Mouse (Mus musculus) heart, adult 9 months (tissue): Measurements from ENCODE around the gene 1700029F12Rik.
"Not testable (repeated sequence)": the region's sequence is repeated elsewhere in the genome, so short reads cannot be mapped to it uniquely, and the experiment has no call there.

Experiments used
- DNase-seq, 2 experiments: peaks; one replicate each; pipeline ENCODE4 v3.0.0; 2022; ENCODE audit warnings: low spot score in 2 of 2

Gene 1700029F12Rik

GRCm38 (mm10) chr13:97034262-97034661, at the start of gene 1700029F12Rik:
Gene 1700029F12Rik (minus strand): TSS chr13:97034362.
- no peak for DNase-seq

GRCm38 (mm10) chr13:97082432-97082831, 48.3 kb upstream of the 1700029F12Rik start:
- no peak for DNase-seq

DNA sequence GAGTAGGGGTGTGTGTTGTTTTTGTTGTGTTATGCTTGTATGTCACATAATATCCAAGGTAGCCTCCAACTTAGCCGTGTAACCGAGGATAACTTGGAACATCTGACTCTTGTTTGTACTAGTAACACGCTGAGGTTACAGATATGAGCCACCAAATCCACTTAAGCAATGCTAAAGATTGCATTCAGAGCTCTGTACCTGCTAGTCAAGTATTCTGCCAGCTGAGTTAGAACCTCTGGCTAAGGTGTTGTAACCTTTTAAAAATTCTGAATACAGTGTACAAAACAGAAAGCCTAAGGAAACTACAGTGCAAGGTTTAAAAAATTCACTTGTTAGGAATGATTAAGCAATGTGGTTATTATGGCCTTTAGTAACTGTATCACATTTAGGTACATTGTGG, 46.5 kb upstream of the 1700029F12Rik start:
- DNase-seq, result no peak

GRCm38 (mm10) chr13:97080201-97080600, 46.0 kb upstream of the 1700029F12Rik start:
- DNase-seq, result no peak

GRCm38 (mm10) chr13:97077556-97077955, 43.4 kb upstream of the 1700029F12Rik start:
- DNase-seq, result no peak

- no peak for DNase-seq
Measured at GRCm38 (mm10) chr13:97073497-97073896, 39.3 kb upstream of the 1700029F12Rik start.

DNA sequence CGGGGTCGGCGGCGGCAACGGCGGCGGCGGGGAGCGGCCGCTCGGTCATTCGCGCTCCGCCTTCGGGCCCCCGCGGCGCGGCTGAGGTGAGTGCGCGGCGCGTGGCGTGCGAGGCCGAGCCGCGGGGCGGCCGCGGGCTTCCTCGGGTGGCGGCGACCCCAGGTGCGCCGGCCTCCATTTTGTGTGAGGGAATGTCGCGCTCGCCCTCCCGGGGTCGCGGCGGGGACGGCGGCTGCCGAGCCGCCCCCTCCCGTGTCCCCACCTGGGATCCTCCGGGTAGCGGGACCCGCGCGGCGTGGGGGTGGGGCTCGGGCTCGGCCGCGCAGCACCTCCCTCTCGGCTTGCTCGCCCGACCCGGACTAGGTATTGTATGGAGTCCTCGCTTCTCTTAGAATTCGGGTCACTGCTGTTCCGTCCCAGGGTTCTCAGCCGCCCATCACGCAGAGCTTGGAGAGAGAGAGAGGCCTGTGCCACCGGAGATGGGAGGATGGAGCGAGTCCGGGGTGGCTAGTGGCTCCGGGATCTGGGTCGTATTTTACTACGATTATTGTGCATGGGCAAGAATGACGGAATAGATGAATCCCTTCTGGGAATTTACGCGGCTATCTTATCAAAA, 37.6 kb upstream of the 1700029F12Rik start:
- no peak for DNase-seq

GRCm38 (mm10) chr13:97070931-97071625, 36.9 kb upstream of the 1700029F12Rik start:
- DNase-seq, result no peak

DNA sequence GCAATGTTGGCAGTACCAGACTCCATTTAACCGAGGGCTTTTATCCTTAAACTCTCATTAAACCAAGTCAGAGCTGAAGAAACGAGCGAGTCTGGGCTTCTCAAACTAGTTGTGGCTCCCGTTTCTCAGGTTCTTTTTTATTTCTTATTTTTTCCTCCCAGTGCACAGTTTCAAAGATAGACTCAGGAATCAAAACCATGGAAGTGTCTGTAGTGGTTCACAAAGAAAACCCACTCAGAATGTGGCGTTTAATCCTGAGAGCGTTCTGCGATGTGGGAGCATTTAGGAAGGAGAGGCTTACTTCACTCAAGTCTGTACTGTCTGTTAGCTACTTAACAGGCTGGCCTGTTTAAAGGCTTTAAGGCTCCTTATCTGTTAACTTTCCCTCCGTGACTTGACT, 34.0 kb upstream of the 1700029F12Rik start:
- DNase-seq, result no peak

- no peak for DNase-seq
Measured at GRCm38 (mm10) chr13:97067691-97068090, 33.5 kb upstream of the 1700029F12Rik start.

- no peak for DNase-seq
Measured at GRCm38 (mm10) chr13:97066649-97067550, 32.7 kb upstream of the 1700029F12Rik start, which contains the start of gene Fam169a. Gene Fam169a (plus strand): TSS chr13:97067286.

- DNase-seq, result not testable (repeated sequence)
Measured at GRCm38 (mm10) chr13:97064844-97065621, 30.9 kb upstream of the 1700029F12Rik start.

- no peak for DNase-seq
Measured at GRCm38 (mm10) chr13:97064413-97064812, 30.3 kb upstream of the 1700029F12Rik start.

GRCm38 (mm10) chr13:97063431-97063830, 29.3 kb upstream of the 1700029F12Rik start:
- no peak for DNase-seq

DNA sequence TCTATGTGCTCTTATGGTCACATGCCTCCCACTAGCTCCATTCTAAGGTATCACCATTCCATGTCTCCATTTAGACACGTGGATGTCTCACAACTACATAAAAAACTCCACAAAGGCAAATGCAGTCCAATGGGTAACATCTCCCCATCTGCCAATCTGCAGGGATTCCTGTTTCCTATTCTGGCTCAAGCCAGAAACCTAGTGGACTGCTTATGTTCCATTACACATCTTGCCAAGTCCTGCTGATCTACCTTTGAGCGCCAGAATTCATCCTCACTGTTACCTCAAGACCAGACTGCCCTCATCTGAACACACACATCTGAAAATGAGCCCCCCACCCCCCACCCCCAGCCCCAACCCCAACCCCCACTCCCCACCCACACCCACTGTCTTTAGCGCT, 28.0 kb upstream of the 1700029F12Rik start:
- no peak for DNase-seq

GRCm38 (mm10) chr13:97060331-97060730, 26.2 kb upstream of the 1700029F12Rik start:
- no peak for DNase-seq

DNA sequence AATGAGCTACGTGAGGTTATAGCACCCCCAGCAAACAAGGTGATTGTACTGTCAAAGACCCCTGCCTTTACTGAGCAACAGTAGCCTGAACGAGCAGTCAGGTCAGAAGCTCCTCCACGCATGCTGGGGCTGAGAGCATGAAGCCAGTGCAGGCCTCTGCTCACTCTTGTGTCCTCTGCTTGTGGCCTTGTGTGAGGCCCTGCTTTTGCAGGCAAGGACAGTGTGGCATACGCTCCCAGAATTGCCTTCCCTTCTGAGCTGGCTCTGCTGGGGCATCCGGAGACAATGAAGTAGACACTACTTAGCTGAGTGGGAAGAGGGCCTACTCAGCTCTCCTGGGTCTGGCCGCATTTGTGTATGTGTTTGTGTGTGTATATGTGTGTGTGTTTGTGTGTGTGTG, 25.6 kb upstream of the 1700029F12Rik start:
- no peak for DNase-seq

DNA sequence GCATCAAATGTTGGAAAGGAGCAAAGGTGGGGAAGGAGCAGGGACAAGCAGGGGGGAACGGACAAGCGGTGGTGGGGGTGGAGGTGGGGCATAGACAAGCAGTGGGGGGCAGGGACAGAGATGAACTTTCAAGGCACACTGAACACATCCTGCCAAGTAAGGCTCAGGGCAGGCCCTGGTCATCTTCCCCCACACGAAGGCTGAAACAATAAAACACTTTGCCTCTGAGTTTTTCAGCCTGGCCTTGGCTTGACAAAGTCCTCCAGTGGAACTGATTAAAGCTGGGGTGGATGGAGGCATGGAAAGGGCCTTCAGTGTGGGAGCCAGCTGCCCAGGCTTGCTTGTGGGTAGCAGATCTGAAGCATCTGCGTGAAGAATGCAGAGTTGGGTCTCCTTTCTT, 23.7 kb upstream of the 1700029F12Rik start:
- DNase-seq, result no peak

GRCm38 (mm10) chr13:97053844-97054243, 19.7 kb upstream of the 1700029F12Rik start:
- peak; percentile 3 to 5 for DNase-seq

DNA sequence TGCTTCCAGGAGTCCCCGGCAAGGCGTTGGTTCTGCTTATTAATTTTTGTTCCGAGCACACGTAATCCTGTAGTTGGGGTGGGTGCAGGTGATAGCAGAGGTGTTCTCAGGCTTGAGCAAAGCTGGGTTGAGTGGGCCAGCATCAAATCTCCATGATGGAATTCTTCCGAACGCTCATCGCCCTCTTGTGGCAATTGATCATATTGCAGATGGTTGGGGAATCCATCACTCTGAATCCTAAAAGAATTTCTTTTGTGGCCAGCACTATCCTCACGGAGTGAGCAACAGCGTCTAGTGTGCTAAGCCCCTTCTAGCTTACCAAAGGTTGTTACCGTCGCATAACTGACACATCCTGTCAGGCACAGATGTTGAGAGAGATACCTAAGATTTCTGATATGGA, 18.5 kb upstream of the 1700029F12Rik start:
- DNase-seq, result peak in 1 of 2 experiments; percentile 2

DNA sequence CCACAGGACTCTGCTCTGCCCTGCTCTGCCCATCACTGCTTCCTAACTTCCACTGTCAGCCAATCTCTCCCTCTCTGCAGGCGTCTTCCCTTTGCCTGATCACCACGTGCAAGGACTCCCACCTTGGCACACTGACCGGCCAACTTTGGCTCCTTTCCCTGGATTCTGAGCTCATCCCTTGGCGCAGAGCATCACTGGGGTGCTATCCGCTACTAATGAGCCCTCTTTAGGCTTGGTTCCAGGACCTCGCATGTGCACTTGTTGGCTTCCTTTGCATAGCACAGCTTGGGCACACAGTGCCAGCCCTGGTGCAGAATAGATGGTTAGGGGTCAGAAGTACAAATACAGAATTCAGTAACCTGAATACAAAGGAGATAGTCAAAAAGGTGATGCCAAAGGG, 17.0 kb upstream of the 1700029F12Rik start:
- no peak for DNase-seq

DNA sequence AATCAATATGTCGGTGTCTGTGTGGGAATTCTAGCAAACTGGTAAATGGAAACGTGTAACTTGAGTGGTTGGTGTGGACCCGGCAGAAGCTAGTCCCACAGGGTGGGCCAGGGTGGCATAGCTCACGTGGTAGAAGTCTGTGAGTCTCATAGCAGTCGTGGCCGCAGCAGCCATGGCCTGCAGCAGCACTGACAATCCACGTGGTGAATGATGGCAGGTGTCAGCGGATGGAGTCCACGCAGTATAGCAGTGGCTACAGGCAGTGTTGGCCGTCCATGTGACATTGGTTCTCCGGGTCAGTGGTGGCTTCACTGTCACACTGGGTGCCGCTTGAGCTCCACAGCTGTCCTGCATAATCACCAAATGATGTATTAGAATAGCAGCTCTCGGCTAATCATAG, 4.1 kb downstream of the 1700029F12Rik start:
- no peak for DNase-seq
